Mouse (Mus musculus) sigmoid colon, adult 10 weeks (tissue): Measurements from ENCODE around the gene Olfr149. TPM values are rescaled to one million over a fixed set of nuclear protein-coding genes. Genes with fewer than 3 reads are reported as not detected.

Source experiments
- polyA plus RNA-seq: library from polyadenylated mRNA; stranded (reverse); fragments of 350-450 nt; fragmentation: Illumina TruSeq; extraction: RNeasy Lipid Tissue Mini Kit (QIAGEN cat#74804); gene quantifications from one replicate; pipeline ENCODE4 v1.2.3, GENCODE M21; 2014; ENCODE audit warnings: low read depth, low replicate concordance

Gene Olfr149
- not detected for polyA plus RNA-seq

DNA sequence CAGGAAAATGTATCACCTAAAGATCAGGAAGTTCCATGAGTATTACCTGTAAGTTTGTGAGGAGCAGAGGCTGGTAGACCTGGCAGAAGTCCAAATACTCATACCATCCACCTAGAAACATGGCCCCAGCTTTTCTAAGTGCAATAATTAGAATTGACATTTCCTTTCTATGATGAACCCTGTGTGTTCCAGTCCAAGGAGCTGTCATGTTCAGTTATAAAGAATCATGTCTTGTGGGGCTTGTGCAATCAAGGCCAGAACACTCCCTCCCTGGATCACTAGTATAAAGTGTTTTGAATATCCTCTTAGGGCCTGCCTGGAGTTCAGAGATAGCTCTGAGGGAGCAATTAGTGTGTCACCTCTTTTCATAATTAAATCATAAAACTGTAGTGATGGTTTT is at the start of gene Olfr149:
TSS of gene Olfr149 (minus strand) at position 101 of the 400 bp plus-strand sequence.

DNA sequence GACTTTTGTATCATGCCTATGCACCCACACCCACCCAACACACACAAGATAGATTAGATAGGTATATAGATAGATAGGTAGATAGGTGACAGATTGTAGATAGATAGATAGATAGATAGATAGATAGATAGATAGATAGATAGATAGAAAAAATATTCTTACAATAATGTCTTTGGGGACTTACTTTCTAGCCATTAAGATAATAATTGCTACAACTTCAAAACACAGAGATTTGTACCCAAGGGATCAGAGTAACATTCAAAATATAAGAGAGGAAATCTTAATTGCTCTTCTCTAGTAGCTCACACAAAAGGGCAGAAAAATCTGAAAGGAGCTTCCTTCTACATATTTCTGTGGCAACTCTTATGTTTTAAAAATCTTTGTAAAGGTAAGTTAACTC is 39.0 kb upstream of the Olfr149 start, which contains the start of gene Olfr967:
TSS of gene Olfr967 (plus strand) at position 301 of the 400 bp plus-strand sequence.

DNA sequence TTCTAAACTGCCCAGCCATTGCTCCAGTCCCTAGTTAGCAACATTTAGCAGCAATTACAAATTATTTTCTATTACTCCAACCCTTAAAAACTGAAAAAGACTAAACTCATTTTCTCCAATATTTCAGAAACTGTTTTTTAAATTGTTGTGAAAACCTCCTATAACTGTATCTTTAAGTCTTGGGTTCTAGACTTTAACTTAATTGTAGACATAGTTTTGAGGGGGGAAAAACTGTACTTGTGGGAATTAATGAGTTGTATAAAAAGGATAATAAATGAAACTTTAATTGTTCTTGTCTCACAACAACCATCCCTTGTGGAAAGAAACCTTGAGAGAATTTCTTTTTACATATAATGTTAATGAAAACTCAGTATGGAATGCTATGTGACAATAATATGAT is 23.8 kb upstream of the Olfr149 start, which contains the start of gene Olfr150:
TSS of gene Olfr150 (plus strand) at position 301 of the 400 bp plus-strand sequence.

DNA sequence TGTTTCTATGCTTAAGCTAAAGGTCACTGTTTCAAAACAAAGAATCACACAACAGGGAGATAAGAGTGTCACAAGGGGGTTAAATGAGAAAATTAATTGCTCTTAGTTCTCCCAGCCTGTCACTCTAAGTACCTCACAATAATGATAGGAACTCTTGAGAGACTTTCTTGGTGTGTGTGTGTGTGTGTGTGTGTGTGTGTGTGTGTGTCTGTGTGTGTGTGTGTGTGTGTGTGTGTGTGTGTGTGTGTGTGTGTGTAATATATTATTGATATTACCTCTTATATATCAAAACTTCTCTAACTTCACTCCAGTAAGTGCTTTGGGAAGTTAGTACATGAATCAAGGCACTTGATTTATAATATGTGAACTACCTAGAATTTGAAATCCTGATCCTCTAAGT is 4.1 kb upstream of the Olfr149 start, which contains the start of gene Olfr965:
TSS of gene Olfr965 (plus strand) at position 301 of the 400 bp plus-strand sequence.

DNA sequence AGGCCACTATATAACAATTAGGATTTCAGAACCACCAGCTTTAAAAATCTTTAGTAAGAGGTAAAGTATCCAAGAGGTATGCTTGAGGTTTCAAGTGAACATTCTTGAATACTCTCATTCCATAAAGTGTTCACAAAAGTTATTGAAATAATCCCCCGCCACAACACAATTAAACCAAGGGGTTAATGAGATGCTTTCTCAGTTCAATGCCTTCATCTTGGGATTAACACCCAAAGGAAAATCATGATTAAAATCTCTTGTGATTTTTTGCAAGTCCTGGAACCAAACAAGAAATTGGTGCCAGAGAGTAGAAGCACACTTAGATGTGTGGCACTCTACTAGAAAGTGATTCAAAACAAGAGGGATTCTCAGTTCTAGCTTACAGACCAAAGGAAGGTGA is 40.0 kb downstream of the Olfr149 start, which contains the start of gene Olfr963:
TSS of gene Olfr963 (plus strand) at position 301 of the 400 bp plus-strand sequence.

Other genes with a start within 250 kb of the Olfr149 start
- gene Olfr955, start 235.2 kb downstream of the Olfr149 start, polyA plus RNA-seq, result not detected
- gene Olfr44, start 213.1 kb downstream of the Olfr149 start, polyA plus RNA-seq, result not detected
- not detected for gene Olfr957, start 191.3 kb downstream of the Olfr149 start, polyA plus RNA-seq
- gene Olfr958, start 153.1 kb downstream of the Olfr149 start, polyA plus RNA-seq, result not detected
- gene Olfr959, start 131.5 kb downstream of the Olfr149 start, polyA plus RNA-seq, result not detected
- gene AW551984, start 102.7 kb downstream of the Olfr149 start, polyA plus RNA-seq, result 11.8 TPM
- gene Olfr148, start 96.5 kb downstream of the Olfr149 start, polyA plus RNA-seq, result not detected
- not detected for gene Olfr960, start 85.7 kb downstream of the Olfr149 start, polyA plus RNA-seq
- not detected for gene Olfr961, start 62.0 kb downstream of the Olfr149 start, polyA plus RNA-seq
- gene Olfr963, start 39.9 kb downstream of the Olfr149 start, polyA plus RNA-seq, result not detected
- not detected for gene Olfr965, start 4.2 kb upstream of the Olfr149 start, polyA plus RNA-seq
- gene Olfr150, start 23.9 kb upstream of the Olfr149 start, polyA plus RNA-seq, result not detected
- gene Olfr967, start 39.1 kb upstream of the Olfr149 start, polyA plus RNA-seq, result not detected
- not detected for gene Olfr968, start 76.1 kb upstream of the Olfr149 start, polyA plus RNA-seq
- not detected for gene Olfr969, start 83.8 kb upstream of the Olfr149 start, polyA plus RNA-seq
- not detected for gene Olfr970, start 101.7 kb upstream of the Olfr149 start, polyA plus RNA-seq
- gene Olfr971, start 129.8 kb upstream of the Olfr149 start, polyA plus RNA-seq, result not detected
- gene Olfr972, start 159.3 kb upstream of the Olfr149 start, polyA plus RNA-seq, result not detected
- not detected for gene Olfr229, start 200.2 kb upstream of the Olfr149 start, polyA plus RNA-seq
- gene Olfr974, start 230.4 kb upstream of the Olfr149 start, polyA plus RNA-seq, result not detected
- gene Olfr975, start 244.9 kb upstream of the Olfr149 start, polyA plus RNA-seq, result not detected